Mouse (Mus musculus) intestine, postnatal 0 days (tissue): ENCODE data around the gene Synpo2. TPM values are rescaled to one million over a fixed set of nuclear protein-coding genes. Genes with fewer than 3 reads are reported as not detected.

Experiments used
- ATAC-seq: fragments of 200-750 bp; cut with Nextera tagmentation; 2 replicates; pipeline ENCODE4 v1.8.0; 2017; ENCODE audit warnings: mild to moderate bottlenecking, moderate TSS enrichment, moderate library complexity
- H3K27ac ChIP-seq: fragments of 300-500 bp; sonication (generic); 2 replicates; pipeline ENCODE4 v1.5.1; 2014; ENCODE audit warnings: mild to moderate bottlenecking, low read depth, low read length, moderate library complexity
- H3K27me3 ChIP-seq: fragments of 300-500 bp; sonication (generic); replicated peaks from 2 replicates; pipeline ENCODE4 v1.6.1; 2014; ENCODE audit warnings: low read length, mixed read lengths; ENCODE audit not compliant: control insufficient read depth, insufficient read depth
- H3K36me3 ChIP-seq: fragments of 300-500 bp; sonication (generic); 2 replicates; pipeline ENCODE4 v1.6.1; 2014; ENCODE audit warnings: mild to moderate bottlenecking, moderate library complexity; ENCODE audit not compliant: control insufficient read depth, insufficient read depth
- H3K4me1 ChIP-seq: fragments of 300-500 bp; sonication (generic); replicated peaks from 2 replicates; pipeline ENCODE4 v1.6.1; 2014; ENCODE audit warnings: antibody characterized with exemption, low read length, mixed read lengths; ENCODE audit not compliant: control insufficient read depth, insufficient read depth
- H3K4me2 ChIP-seq: fragments of 300-500 bp; sonication (generic); replicated peaks from 2 replicates; pipeline ENCODE4 v1.6.1; 2014; ENCODE audit warnings: low read depth, mild to moderate bottlenecking, moderate library complexity
- H3K4me3 ChIP-seq: fragments of 300-500 bp; sonication (generic); 2 replicates; pipeline ENCODE4 v1.5.1; 2014; ENCODE audit warnings: low read depth, low read length
- H3K9ac ChIP-seq: fragments of 300-500 bp; sonication (generic); 2 replicates; pipeline ENCODE4 v1.6.1; 2014; ENCODE audit warnings: mild to moderate bottlenecking, low read depth, low read length
- H3K9me3 ChIP-seq: fragments of 300-500 bp; sonication (generic); 2 replicates; pipeline ENCODE4 v1.6.1; 2016; ENCODE audit warnings: mixed run types; ENCODE audit not compliant: control insufficient read depth
- CTCF ChIP-seq: sonication (generic); IDR thresholded peaks from 2 replicates; pipeline ENCODE4 v1.5.1; 2016; ENCODE audit warnings: low read depth, mild to moderate bottlenecking, control low read depth, antibody characterized with exemption, moderate library complexity
- WGBS: fragments of 180-500 bp; shearing (Covaris S2); extraction: QIAGEN DNeasy Blood & Tissue Kit; methylation state at CpG from one replicate; pipeline ENCODE4 v1.1.7; 2014; 5-methylcytosine and 5-hydroxymethylcytosine counted together
- polyA plus RNA-seq: library from polyadenylated mRNA; unstranded; fragments of >200 nt; fragmentation: Nextera tagmentation; extraction: Ambion mirVana; gene quantifications from 2 replicates; pipeline ENCODE4 v1.2.1, GENCODE M21; 2015

Gene Synpo2
- polyA plus RNA-seq, 1 experiment from 2014 or later, result 23.9 TPM

- Histone ChIP-seq H3K9me3 (no peaks in the 10 kb centered on the region), H3K36me3 (no peaks in the 10 kb centered on the region), H3K27me3 (no peaks in the 10 kb centered on the region), H3K4me2 (no peak overlapping the region), H3K4me3 (no peak overlapping the region), H3K9ac (no peak overlapping the region), H3K27ac (no peak overlapping the region), H3K4me1 (0 out of 2 replicates have a peak, but pooled peaks cover 3% of the 10 kb centered on the region)
- no peak for TF ChIP-seq CTCF
- no peak for ATAC-seq
- WGBS, result 42% methylated on average over 7 of the region's 7 CpGs
Measured at GRCm38 (mm10) chr3:123237039-123237438, 1.1 kb upstream of the Synpo2 start.

- Histone ChIP-seq H3K4me1 (0 out of 2 replicates have a peak, but pooled peaks cover 3% of the 10 kb centered on the region), H3K27me3 (no peaks in the 10 kb centered on the region), H3K9me3 (peaks cover 4% of the 10 kb centered on the region; the same call in 1 of the 2 replicates), H3K4me3 (peak overlapping the region; percentile 55), H3K4me2 (peak overlapping the region; percentile 77), H3K27ac (no peak overlapping the region), H3K36me3 (no peaks in the 10 kb centered on the region), H3K9ac (peak overlapping the region; percentile 12)
- no peak for TF ChIP-seq CTCF
- WGBS, result 31% methylated on average over 7 of the region's 7 CpGs
- ATAC-seq, result no peak
Measured at GRCm38 (mm10) chr3:123235495-123235894, 454 bp downstream of the Synpo2 start.

GRCm38 (mm10) chr3:123234191-123234836 lies 1.6 kb downstream of the Synpo2 start:
- 0 out of 2 replicates have a peak, but pooled peaks cover 3% of the 10 kb centered on the region for H3K4me1 ChIP-seq
- no peaks in the 10 kb centered on the region for H3K27me3 ChIP-seq
- WGBS, result 37% methylated on average over 16 of the region's 16 CpGs
- H3K9ac ChIP-seq, result peak overlapping the region; percentile 13; the same call in 1 of the 2 replicates
- peak overlapping the region; percentile 26 for H3K4me3 ChIP-seq
- TF ChIP-seq CTCF, result peak; percentile 79
- no peaks in the 10 kb centered on the region for H3K36me3 ChIP-seq
- H3K4me2 ChIP-seq, result peak overlapping the region; percentile 40
- no peak for ATAC-seq
- peaks cover 4% of the 10 kb centered on the region; the same call in 1 of the 2 replicates for H3K9me3 ChIP-seq
- H3K27ac ChIP-seq, result peak overlapping the region; percentile 15; the same call in 1 of the 2 replicates

GRCm38 (mm10) chr3:123231639-123232038 lies 4.3 kb downstream of the Synpo2 start:
- Histone ChIP-seq H3K9ac (no peak overlapping the region), H3K27ac (no peak overlapping the region), H3K4me2 (no peak overlapping the region), H3K36me3 (no peaks in the 10 kb centered on the region), H3K4me1 (no peaks in the 10 kb centered on the region), H3K4me3 (no peak overlapping the region), H3K9me3 (peaks cover 4% of the 10 kb centered on the region; the same call in 1 of the 2 replicates), H3K27me3 (no peaks in the 10 kb centered on the region)
- WGBS, result 84% methylated on average over 2 of the region's 2 CpGs
- ATAC-seq, result no peak
- TF ChIP-seq CTCF, result no peak

- 88% methylated on average over 3 of the region's 3 CpGs for WGBS
- TF ChIP-seq CTCF, result no peak
Measured at GRCm38 (mm10) chr3:123227276-123227675, 8.7 kb downstream of the Synpo2 start.

GRCm38 (mm10) chr3:123218646-123219045 lies 17.3 kb downstream of the Synpo2 start:
- WGBS, result 55% methylated on average over 6 of the region's 6 CpGs
- H3K27me3 ChIP-seq, result no peaks in the 10 kb centered on the region
- H3K4me1 ChIP-seq, result no peaks in the 10 kb centered on the region
- H3K36me3 ChIP-seq, result no peaks in the 10 kb centered on the region
- no peak overlapping the region for H3K9ac ChIP-seq
- no peak for TF ChIP-seq CTCF
- peak; percentile 65 for ATAC-seq
- H3K27ac ChIP-seq, result no peak overlapping the region
- no peaks in the 10 kb centered on the region for H3K9me3 ChIP-seq
- H3K4me3 ChIP-seq, result no peak overlapping the region
- H3K4me2 ChIP-seq, result no peak overlapping the region

More at GRCm38 (mm10) chr3:123227276-123227675, 8.7 kb downstream of the Synpo2 start:
- no peak for ATAC-seq
- H3K9me3 ChIP-seq, result peaks cover 4% of the 10 kb centered on the region; the same call in 1 of the 2 replicates
- H3K4me3 ChIP-seq, result no peak overlapping the region
- no peaks in the 10 kb centered on the region for H3K36me3 ChIP-seq
- no peaks in the 10 kb centered on the region for H3K27me3 ChIP-seq
- no peak overlapping the region for H3K27ac ChIP-seq
- H3K9ac ChIP-seq, result no peak overlapping the region
- no peak overlapping the region for H3K4me2 ChIP-seq
- H3K4me1 ChIP-seq, result no peaks in the 10 kb centered on the region
